Mouse (Mus musculus): ENCODE data around the gene Vcl. TPM values are rescaled to one million over a fixed set of nuclear protein-coding genes. Genes with fewer than 3 reads are reported as not detected.
A peak's percentile ranks its signal among the peaks of the same experiment; 100 is the strongest.

Gene Vcl
- polyA plus RNA-seq, 1 experiment from 2014 or later: 17.0 TPM

DNA sequence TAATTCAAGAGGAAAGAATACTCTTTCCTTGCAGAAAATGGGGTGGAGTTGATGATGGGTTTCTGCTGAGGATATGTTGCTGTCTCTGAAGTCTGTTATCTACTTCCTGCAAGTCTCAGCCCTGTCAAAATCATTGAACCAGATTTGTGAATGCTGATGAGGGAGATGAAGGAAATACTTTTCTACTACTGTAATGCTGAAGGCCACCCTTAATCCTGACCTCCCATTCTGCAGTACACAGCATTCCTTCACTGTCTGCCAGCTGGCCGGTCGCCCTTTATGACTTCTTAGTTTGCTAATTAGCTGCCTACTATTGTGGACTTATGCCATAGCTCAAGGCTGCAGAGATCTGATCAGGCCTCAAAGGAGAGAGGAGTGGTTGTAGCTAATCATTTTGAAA lies 54.6 kb downstream of the Vcl start:
- no peak overlapping the region for H3K4me2 ChIP-seq
- H3K4me1 ChIP-seq (replicated peaks): no peaks in the 10 kb centered on the region
- H3K27me3 ChIP-seq: no peaks in the 10 kb centered on the region
- WGBS (ENCODE audit: insufficient replicate concordance): 56% methylated on average over 2 of the region's 2 CpGs
- H3K9me3 ChIP-seq (replicated peaks): no peaks in the 10 kb centered on the region
- H3K9ac ChIP-seq: no peak overlapping the region
- no peak overlapping the region for H3K4me3 ChIP-seq (replicated peaks)
- H3K36me3 ChIP-seq (replicated peaks): peaks cover 43% of the 10 kb centered on the region
- no peak for ATAC-seq (ENCODE audit: insufficient read depth)
- no peak overlapping the region for H3K27ac ChIP-seq (replicated peaks)

DNA sequence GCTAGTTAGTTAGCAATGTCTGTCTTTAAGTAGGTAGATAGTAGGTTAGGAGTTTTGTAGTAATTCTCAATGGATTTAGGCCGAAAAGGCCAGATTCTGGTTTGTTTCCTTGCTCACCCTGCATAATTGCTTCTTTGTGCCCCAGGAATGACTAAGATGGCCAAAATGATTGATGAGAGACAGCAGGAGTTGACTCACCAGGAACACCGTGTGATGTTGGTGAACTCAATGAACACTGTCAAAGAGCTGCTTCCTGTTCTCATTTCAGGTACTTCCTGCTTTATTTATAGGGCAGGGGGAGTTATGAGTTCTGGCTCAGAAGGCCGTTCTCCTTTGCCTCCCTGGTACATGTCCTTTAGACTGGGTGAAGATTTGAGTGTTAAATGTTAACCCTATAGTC lies 56.3 kb downstream of the Vcl start:
- ATAC-seq (ENCODE audit: insufficient read depth): no peak

DNA sequence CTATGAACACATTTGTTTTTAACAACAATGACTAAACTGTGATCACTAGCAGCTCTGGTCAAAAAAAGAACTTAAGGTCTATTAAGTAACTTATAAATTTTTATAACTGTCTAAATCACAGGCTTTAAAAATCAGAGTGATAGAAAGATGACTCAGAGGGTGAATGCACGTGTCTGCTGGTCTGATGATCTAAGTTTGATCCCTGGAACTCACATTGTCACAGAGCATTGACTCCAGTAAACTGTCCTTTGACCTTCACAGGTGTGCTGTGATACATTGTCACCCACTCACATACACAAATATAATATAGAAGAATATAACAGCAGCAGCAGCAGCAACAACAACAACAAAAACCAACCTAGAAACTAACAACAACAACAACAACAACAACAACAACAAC lies 62.3 kb downstream of the Vcl start:
- no peak for ATAC-seq (ENCODE audit: insufficient read depth)
- H3K9me3 ChIP-seq (replicated peaks): no peaks in the 10 kb centered on the region
- no peak overlapping the region for H3K9ac ChIP-seq
- H3K27me3 ChIP-seq: no peaks in the 10 kb centered on the region
- 72% methylated on average over 1 of the region's 1 CpGs for WGBS (ENCODE audit: insufficient replicate concordance)
- H3K4me1 ChIP-seq (replicated peaks): peaks cover 15% of the 10 kb centered on the region
- H3K36me3 ChIP-seq (replicated peaks): peaks cover 33% of the 10 kb centered on the region
- H3K4me3 ChIP-seq (replicated peaks): no peak overlapping the region
- no peak overlapping the region for H3K27ac ChIP-seq (replicated peaks)
- no peak overlapping the region for H3K4me2 ChIP-seq

More for the DNA sequence above, 56.3 kb downstream of the Vcl start:
- Histone ChIP-seq H3K27ac (replicated peaks) (no peak overlapping the region), H3K27me3 (no peaks in the 10 kb centered on the region), H3K4me1 (replicated peaks) (no peaks in the 10 kb centered on the region), H3K9ac (no peak overlapping the region), H3K4me2 (no peak overlapping the region), H3K4me3 (replicated peaks) (no peak overlapping the region), H3K9me3 (replicated peaks) (no peaks in the 10 kb centered on the region), H3K36me3 (replicated peaks) (peaks cover 43% of the 10 kb centered on the region)
- WGBS (ENCODE audit: insufficient replicate concordance): 49% methylated on average over 3 of the region's 3 CpGs

DNA sequence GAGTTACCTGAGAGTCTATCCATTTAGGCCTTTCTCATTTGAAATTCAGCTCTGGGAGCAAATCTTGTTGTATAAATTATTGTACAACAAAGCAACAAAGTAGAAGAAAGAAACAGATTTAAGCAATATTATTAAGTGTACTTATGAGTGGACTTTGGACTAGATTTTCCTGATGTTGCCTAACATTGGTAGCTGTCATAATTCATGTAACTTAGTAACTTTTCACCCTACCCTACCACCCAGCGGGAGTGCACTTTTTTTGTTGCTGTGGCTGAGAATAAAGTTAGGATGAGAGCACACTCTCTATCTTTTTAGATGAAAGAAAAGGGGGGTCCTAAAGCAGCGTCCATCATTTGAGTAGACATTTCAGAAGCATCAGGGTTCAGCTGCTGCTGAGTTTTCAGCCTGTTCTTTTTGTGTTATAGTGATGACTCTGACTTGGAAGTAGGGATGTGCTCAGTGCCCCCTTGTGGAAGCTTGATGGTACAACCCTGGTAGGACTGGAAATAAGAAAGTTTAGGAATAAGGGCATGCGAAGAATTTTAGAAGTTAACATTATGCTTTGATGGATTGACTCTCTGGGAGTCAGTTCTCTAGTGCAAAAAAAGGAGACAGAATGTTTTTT lies 64.0 kb downstream of the Vcl start:
- WGBS (ENCODE audit: insufficient replicate concordance): 48% methylated on average over 3 of the region's 3 CpGs
- Histone ChIP-seq H3K4me3 (replicated peaks) (no peak overlapping the region), H3K27ac (replicated peaks) (no peak overlapping the region; the same call in 1 of the 2 replicates), H3K27me3 (no peaks in the 10 kb centered on the region), H3K9ac (no peak overlapping the region), H3K4me1 (replicated peaks) (peaks cover 18% of the 10 kb centered on the region), H3K4me2 (no peak overlapping the region), H3K9me3 (replicated peaks) (no peaks in the 10 kb centered on the region), H3K36me3 (replicated peaks) (peaks cover 21% of the 10 kb centered on the region)
- no peak for ATAC-seq (ENCODE audit: insufficient read depth)

DNA sequence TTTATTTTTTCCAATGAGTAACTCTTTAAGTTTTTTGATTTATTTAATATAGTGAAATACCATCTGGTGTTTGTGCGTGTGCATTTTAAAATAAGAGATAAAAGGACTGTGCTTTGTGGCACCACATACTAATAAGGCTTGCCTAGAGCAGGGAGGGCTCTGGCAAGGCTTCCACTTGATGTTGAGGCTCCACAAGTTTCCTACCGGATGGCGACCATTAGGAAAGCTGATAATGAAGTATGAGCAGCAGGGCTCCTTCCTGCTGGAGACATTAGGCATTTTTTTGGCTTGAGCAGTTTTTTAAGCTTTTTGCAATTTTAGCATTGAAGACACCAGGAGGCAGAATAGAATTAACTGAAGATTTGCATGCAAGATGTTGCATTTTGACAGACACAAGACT lies 65.3 kb downstream of the Vcl start:
- Histone ChIP-seq H3K4me1 (replicated peaks) (peaks cover 18% of the 10 kb centered on the region), H3K4me3 (replicated peaks) (no peak overlapping the region), H3K9ac (no peak overlapping the region), H3K4me2 (no peak overlapping the region), H3K9me3 (replicated peaks) (no peaks in the 10 kb centered on the region), H3K36me3 (replicated peaks) (peaks cover 21% of the 10 kb centered on the region), H3K27me3 (no peaks in the 10 kb centered on the region), H3K27ac (replicated peaks) (no peak overlapping the region)
- no peak for ATAC-seq (ENCODE audit: insufficient read depth)
- 73% methylated on average over 3 of the region's 3 CpGs for WGBS (ENCODE audit: insufficient replicate concordance)

GRCm38 (mm10) chr14:20995497-20995896 lies 66.3 kb downstream of the Vcl start:
- peaks cover 21% of the 10 kb centered on the region for H3K36me3 ChIP-seq (replicated peaks)
- H3K4me3 ChIP-seq (replicated peaks): no peak overlapping the region
- H3K4me2 ChIP-seq: no peak overlapping the region
- ATAC-seq (ENCODE audit: insufficient read depth): peak; percentile 61; the same call in 1 of the 2 replicates
- H3K9me3 ChIP-seq (replicated peaks): no peaks in the 10 kb centered on the region
- H3K27ac ChIP-seq (replicated peaks): 0 out of 2 replicates have a peak overlapping the region, but pooled peaks have one; percentile 19
- WGBS (ENCODE audit: insufficient replicate concordance): 14% methylated on average over 2 of the region's 2 CpGs
- no peak overlapping the region for H3K9ac ChIP-seq
- peaks cover 18% of the 10 kb centered on the region for H3K4me1 ChIP-seq (replicated peaks)
- H3K27me3 ChIP-seq: no peaks in the 10 kb centered on the region

DNA sequence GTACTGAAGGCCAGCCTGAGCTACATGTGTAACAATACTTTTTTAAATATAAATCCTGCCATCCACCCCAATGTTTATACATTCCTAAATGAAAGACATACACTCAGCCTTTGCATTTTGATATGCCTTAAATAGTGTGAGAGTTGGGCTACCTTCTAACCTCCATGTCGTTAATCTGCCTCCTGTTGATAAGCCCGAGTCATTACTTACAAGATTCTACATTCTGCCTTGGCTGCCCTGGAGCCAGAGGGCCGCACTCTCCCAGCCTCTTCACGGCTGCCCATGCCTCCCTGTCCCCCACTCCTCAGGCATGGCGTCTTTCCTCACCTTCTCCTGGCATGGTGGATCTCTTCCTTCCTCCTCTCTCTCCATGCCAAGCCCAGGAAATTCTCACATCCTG lies 67.2 kb downstream of the Vcl start:
- H3K4me3 ChIP-seq (replicated peaks): no peak overlapping the region
- H3K9me3 ChIP-seq (replicated peaks): no peaks in the 10 kb centered on the region
- ATAC-seq (ENCODE audit: insufficient read depth): no peak
- H3K27me3 ChIP-seq: no peaks in the 10 kb centered on the region
- no peak overlapping the region for H3K27ac ChIP-seq (replicated peaks)
- no peak overlapping the region for H3K4me2 ChIP-seq
- H3K9ac ChIP-seq: no peak overlapping the region
- H3K36me3 ChIP-seq (replicated peaks): peaks cover 21% of the 10 kb centered on the region
- H3K4me1 ChIP-seq (replicated peaks): peaks cover 18% of the 10 kb centered on the region
- 38% methylated on average over 5 of the region's 5 CpGs for WGBS (ENCODE audit: insufficient replicate concordance)

DNA sequence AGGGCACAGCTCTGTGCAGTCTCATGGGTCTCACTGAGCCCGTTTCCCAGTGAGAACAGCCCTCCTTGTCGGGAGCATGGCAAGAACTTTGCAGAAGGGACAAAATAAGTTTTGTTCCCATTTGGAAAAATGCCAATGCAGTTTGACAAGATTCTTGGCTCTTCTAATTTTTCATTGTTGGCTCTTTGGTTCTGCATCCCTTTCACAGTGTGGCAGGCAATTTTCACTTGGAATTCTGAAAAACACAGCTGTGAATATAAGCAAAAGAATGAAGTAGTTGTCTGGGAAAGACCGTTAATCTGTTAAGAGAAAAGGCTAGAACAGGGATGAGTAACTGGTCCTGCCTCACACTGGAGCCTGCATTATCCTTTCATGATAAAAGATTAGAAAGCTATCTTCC lies 68.3 kb downstream of the Vcl start:
- ATAC-seq (ENCODE audit: insufficient read depth): no peak
- no peaks in the 10 kb centered on the region for H3K27me3 ChIP-seq
- no peak overlapping the region for H3K27ac ChIP-seq (replicated peaks)
- H3K9ac ChIP-seq: no peak overlapping the region
- H3K36me3 ChIP-seq (replicated peaks): peaks cover 15% of the 10 kb centered on the region; the same call in 1 of the 2 replicates
- H3K4me2 ChIP-seq: no peak overlapping the region
- 71% methylated on average over 3 of the region's 3 CpGs for WGBS (ENCODE audit: insufficient replicate concordance)
- H3K9me3 ChIP-seq (replicated peaks): no peaks in the 10 kb centered on the region
- peaks cover 18% of the 10 kb centered on the region for H3K4me1 ChIP-seq (replicated peaks)
- H3K4me3 ChIP-seq (replicated peaks): no peak overlapping the region

- H3K27me3 ChIP-seq: no peaks in the 10 kb centered on the region
- no peak overlapping the region for H3K4me3 ChIP-seq (replicated peaks)
- H3K9me3 ChIP-seq (replicated peaks): no peaks in the 10 kb centered on the region
- no peak overlapping the region for H3K27ac ChIP-seq (replicated peaks)
- no peak for ATAC-seq (ENCODE audit: insufficient read depth)
- H3K4me2 ChIP-seq: no peak overlapping the region
- no peak overlapping the region for H3K9ac ChIP-seq
- WGBS (ENCODE audit: insufficient replicate concordance): 72% methylated on average over 4 of the region's 4 CpGs
- H3K4me1 ChIP-seq (replicated peaks): peaks cover 18% of the 10 kb centered on the region
- peaks cover 27% of the 10 kb centered on the region; the same call in 1 of the 2 replicates for H3K36me3 ChIP-seq (replicated peaks)
These were observed 70.4 kb downstream of the Vcl start for GRCm38 (mm10) chr14:20999617-21000016.

GRCm38 (mm10) chr14:21013800-21014334 lies 84.7 kb downstream of the Vcl start:
- 54% methylated on average over 5 of the region's 5 CpGs for WGBS (ENCODE audit: insufficient replicate concordance)
- H3K36me3 ChIP-seq (replicated peaks): peaks cover 47% of the 10 kb centered on the region

GRCm38 (mm10) chr14:21017871-21018270 lies 88.7 kb downstream of the Vcl start:
- Histone ChIP-seq H3K4me1 (replicated peaks) (no peaks in the 10 kb centered on the region), H3K4me3 (replicated peaks) (no peak overlapping the region), H3K9me3 (replicated peaks) (no peaks in the 10 kb centered on the region), H3K9ac (no peak overlapping the region), H3K36me3 (replicated peaks) (peaks cover 71% of the 10 kb centered on the region), H3K4me2 (no peak overlapping the region), H3K27me3 (no peaks in the 10 kb centered on the region), H3K27ac (replicated peaks) (no peak overlapping the region)
- WGBS (ENCODE audit: insufficient replicate concordance): 81% methylated on average over 5 of the region's 5 CpGs
- no peak for ATAC-seq (ENCODE audit: insufficient read depth)

More at GRCm38 (mm10) chr14:21013800-21014334, 84.7 kb downstream of the Vcl start:
- no peaks in the 10 kb centered on the region for H3K9me3 ChIP-seq (replicated peaks)
- H3K4me1 ChIP-seq (replicated peaks): no peaks in the 10 kb centered on the region
- no peak overlapping the region for H3K9ac ChIP-seq
- no peaks in the 10 kb centered on the region for H3K27me3 ChIP-seq
- no peak overlapping the region for H3K4me2 ChIP-seq
- H3K27ac ChIP-seq (replicated peaks): no peak overlapping the region
- ATAC-seq (ENCODE audit: insufficient read depth): no peak
- H3K4me3 ChIP-seq (replicated peaks): no peak overlapping the region

DNA sequence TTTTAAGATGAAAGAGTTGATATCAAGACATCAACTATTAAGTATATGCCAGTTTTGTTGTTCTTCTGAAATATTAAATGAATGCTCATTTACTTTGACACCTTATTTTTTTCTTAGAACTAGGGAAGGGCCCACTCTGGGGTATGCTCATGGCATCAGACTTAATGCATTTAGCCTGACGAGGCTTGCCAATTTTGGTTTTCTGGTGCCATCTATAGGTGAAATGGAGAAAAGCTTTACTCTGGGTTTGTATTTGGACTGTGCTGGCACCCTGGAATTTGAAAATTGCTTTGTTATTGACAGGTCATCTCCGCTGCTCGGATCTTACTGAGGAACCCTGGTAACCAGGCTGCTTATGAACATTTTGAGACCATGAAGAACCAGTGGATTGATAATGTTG lies 89.8 kb downstream of the Vcl start:
- 52% methylated on average over 3 of the region's 3 CpGs for WGBS (ENCODE audit: insufficient replicate concordance)
- H3K4me2 ChIP-seq: no peak overlapping the region
- no peaks in the 10 kb centered on the region for H3K4me1 ChIP-seq (replicated peaks)
- H3K27me3 ChIP-seq: no peaks in the 10 kb centered on the region
- H3K9ac ChIP-seq: no peak overlapping the region
- ATAC-seq (ENCODE audit: insufficient read depth): no peak
- H3K27ac ChIP-seq (replicated peaks): no peak overlapping the region
- H3K36me3 ChIP-seq (replicated peaks): peaks cover 76% of the 10 kb centered on the region
- no peak overlapping the region for H3K4me3 ChIP-seq (replicated peaks)
- H3K9me3 ChIP-seq (replicated peaks): no peaks in the 10 kb centered on the region

Data from liver, embryonic 15.5 days (tissue).